Mouse (Mus musculus) megakaryocyte, embryonic 14.5 days (primary cell): Measurements from ENCODE around the gene Hoxc5. TPM values are rescaled to one million over a fixed set of nuclear protein-coding genes. Genes with fewer than 3 reads are reported as not detected.
A peak's percentile ranks its signal among the peaks of the same experiment; 100 is the strongest.

Source experiments
- H3K27me3 ChIP-seq: replicated peaks from 2 replicates; pipeline ENCODE3; 2012; ENCODE audit warnings: inconsistent platforms
- H3K36me3 ChIP-seq: replicated peaks from 2 replicates; pipeline ENCODE3; 2012; ENCODE audit warnings: low read length, inconsistent platforms, mixed read lengths
- H3K4me1 ChIP-seq: 2 replicates; pipeline ENCODE4 v1.6.1; 2012; ENCODE audit warnings: inconsistent platforms
- H3K4me3 ChIP-seq: replicated peaks from 2 replicates; pipeline ENCODE3; 2012; ENCODE audit warnings: moderate library complexity, mild to moderate bottlenecking, inconsistent platforms
- H3K9me3 ChIP-seq: 2 replicates; pipeline ENCODE4 v1.6.1; 2012; ENCODE audit warnings: inconsistent platforms
- FLI1 ChIP-seq: IDR thresholded peaks from 2 replicates; pipeline ENCODE4 v1.6.1; 2012; ENCODE audit warnings: low read length, inconsistent platforms, mixed read lengths
- GATA1 ChIP-seq: IDR thresholded peaks from 3 replicates; pipeline ENCODE4 v1.6.1; 2012; ENCODE audit warnings: mixed read lengths, low read length, inconsistent platforms, borderline replicate concordance
- polyA plus RNA-seq: library from polyadenylated mRNA; stranded (reverse); fragments of >175 nt; gene quantifications from 2 replicates; pipeline ENCODE4 v1.2.3, GENCODE M21; 2012; ENCODE audit warnings: low replicate concordance; ENCODE audit not compliant: insufficient read depth

Gene Hoxc5
- polyA plus RNA-seq, 1 experiment: not detected

DNA sequence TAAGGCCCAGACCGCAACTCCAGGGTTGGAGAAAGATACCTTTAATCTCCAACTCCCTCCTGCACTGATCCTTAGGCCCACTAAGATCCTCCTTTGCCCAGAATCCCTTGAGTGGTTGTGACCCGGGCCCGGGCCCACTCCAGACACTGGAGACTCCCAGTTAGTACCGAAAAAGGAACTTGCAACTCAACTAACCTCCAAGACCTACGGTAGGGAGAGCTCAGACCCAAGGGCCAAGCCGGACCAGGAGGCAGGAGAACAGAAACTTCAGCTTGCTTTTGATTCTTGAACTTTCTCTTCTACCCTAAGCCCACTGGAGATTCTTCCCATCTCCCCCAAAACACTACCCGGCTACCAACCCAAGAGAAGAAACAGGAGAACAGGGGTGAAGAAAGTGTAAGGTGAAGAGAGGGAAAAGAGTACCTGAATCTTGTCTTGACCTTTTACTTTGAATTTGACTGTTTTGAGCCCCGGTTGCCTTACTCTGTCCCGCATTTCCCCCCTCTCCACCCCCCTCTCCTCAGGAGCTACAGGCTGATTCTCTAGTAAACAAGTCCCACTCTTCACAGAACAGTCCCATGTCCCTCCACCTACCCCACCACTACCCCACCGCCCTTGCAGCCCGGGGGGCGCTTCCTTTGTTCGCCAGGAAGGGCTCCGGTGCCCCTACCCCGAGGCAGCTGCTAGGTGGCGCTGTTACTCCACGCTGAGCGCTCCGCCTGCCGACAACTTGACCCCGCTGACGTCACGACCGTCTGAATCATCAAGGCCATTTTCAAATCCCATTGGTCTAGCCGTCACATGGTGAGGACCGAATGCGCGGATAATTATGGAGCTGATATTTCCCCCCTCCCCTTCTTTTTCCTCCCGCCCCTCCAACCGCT lies 1.1 kb upstream of the Hoxc5 start:
- no peaks in the 10 kb centered on the region for H3K36me3 ChIP-seq
- H3K27me3 ChIP-seq: peaks cover 95% of the 10 kb centered on the region
- peak overlapping the region; percentile 85 for H3K4me3 ChIP-seq
- TF ChIP-seq FLI1 (no peak), GATA1 (no peak)
- no peaks in the 10 kb centered on the region; the same call in 1 of the 2 replicates for H3K9me3 ChIP-seq
- H3K4me1 ChIP-seq: peaks cover 50% of the 10 kb centered on the region

- peaks cover 47% of the 10 kb centered on the region for H3K4me1 ChIP-seq
- no peaks in the 10 kb centered on the region; the same call in 1 of the 2 replicates for H3K9me3 ChIP-seq
- H3K4me3 ChIP-seq: peak within 1 kb of the TSS; percentile 85
- H3K36me3 ChIP-seq: no peaks in the 10 kb centered on the region
- TF ChIP-seq GATA1 (no peak), FLI1 (no peak)
- H3K27me3 ChIP-seq: peaks cover 95% of the 10 kb centered on the region
Measured at GRCm38 (mm10) chr15:102966776-102967311, 399 bp upstream of the Hoxc5 start, which contains the start of gene Hoxc10. Gene Hoxc10 (plus strand): TSS chr15:102966796.

DNA sequence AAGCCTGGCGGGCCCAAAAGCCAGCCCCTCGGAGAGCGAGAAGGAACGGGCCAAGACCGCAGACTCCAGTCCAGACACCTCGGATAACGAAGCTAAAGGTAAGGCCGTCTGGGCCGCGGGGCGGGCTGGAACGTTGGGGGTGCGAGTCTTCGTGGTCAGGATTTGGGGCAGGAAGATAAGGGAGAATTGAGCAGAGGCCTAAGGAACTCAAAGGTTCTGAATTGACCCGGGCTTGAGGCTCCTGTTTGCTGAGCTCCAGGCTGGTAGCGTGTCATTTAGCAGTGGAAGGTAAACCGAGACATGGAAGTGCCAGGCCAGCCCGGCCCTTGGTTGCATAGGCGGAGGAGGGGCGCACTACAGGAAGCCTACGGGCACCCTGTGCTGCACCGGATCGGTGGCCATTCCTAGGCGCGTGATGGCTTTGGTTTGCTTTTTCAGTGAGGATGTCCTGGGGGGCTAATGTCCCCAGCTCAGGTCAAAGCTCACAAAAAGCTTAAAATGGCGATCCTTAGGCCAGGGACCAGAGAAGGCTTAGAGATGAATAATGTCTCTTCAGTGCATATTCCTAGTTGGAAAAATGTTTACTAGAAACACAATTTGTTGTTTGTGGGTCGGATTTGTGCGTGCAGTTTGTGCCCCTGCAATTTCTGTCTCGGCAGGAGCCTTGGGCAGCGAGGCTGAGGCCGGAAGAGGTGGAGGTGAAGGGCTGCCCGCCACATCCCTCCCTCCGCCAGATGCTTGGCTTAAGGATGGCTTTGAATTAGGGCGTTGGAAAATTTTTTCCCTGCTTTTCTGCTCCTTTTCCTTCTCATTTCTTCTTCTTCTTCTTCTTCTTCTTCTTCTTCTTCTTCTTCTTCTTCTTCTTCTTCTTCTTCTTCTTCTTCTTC lies 511 bp downstream of the Hoxc5 start:
- Histone ChIP-seq H3K27me3 (peaks cover 97% of the 10 kb centered on the region), H3K4me1 (peaks cover 48% of the 10 kb centered on the region), H3K9me3 (no peaks in the 10 kb centered on the region; the same call in 1 of the 2 replicates), H3K36me3 (no peaks in the 10 kb centered on the region), H3K4me3 (peak overlapping the region; percentile 42)
- TF ChIP-seq GATA1: no peak
- TF ChIP-seq FLI1: no peak

GRCm38 (mm10) chr15:102969296-102969695 lies 2.1 kb downstream of the Hoxc5 start:
- Histone ChIP-seq H3K27me3 (peaks cover 97% of the 10 kb centered on the region), H3K36me3 (no peaks in the 10 kb centered on the region), H3K4me1 (peaks cover 39% of the 10 kb centered on the region), H3K4me3 (no peak overlapping the region), H3K9me3 (no peaks in the 10 kb centered on the region; the same call in 1 of the 2 replicates)
- TF ChIP-seq FLI1 (no peak), GATA1 (no peak)

- no peaks in the 10 kb centered on the region for H3K36me3 ChIP-seq
- no peaks in the 10 kb centered on the region; the same call in 1 of the 2 replicates for H3K9me3 ChIP-seq
- H3K4me3 ChIP-seq: no peak overlapping the region
- no peak for TF ChIP-seq GATA1
- no peak for TF ChIP-seq FLI1
- H3K4me1 ChIP-seq: peaks cover 41% of the 10 kb centered on the region
- peaks cover 94% of the 10 kb centered on the region for H3K27me3 ChIP-seq
Measured at GRCm38 (mm10) chr15:102970740-102971139, 3.5 kb downstream of the Hoxc5 start.

- TF ChIP-seq FLI1 (no peak), GATA1 (no peak)
- Histone ChIP-seq H3K4me3 (no peak overlapping the region), H3K27me3 (peaks cover 94% of the 10 kb centered on the region), H3K36me3 (no peaks in the 10 kb centered on the region), H3K4me1 (peaks cover 41% of the 10 kb centered on the region), H3K9me3 (no peaks in the 10 kb centered on the region; the same call in 1 of the 2 replicates)
Measured at GRCm38 (mm10) chr15:102972254-102972653, 5.0 kb downstream of the Hoxc5 start.

DNA sequence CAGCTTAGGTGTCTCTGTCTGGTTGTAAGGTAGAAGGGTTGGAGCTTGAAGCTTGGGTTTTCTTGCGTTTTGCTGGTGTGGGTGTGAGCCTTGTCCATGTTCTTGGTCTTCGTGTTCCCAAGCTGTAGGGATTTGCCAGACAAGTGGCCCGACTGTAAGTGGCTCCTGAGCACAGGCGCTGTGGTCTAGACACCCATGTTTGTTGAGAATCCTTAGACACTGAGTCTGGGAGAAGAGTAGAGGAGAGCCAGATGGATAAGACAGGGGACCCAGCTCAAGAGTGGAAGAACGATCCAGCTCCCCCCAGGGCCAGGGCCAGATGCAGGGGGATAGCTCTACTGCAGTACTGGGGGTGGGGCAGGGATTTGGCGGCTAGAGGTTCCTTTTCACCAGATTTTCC lies 5.5 kb downstream of the Hoxc5 start:
- peaks cover 94% of the 10 kb centered on the region for H3K27me3 ChIP-seq
- peaks cover 41% of the 10 kb centered on the region for H3K4me1 ChIP-seq
- H3K9me3 ChIP-seq: no peaks in the 10 kb centered on the region; the same call in 1 of the 2 replicates
- H3K4me3 ChIP-seq: no peak overlapping the region
- H3K36me3 ChIP-seq: no peaks in the 10 kb centered on the region
- no peak for TF ChIP-seq FLI1
- TF ChIP-seq GATA1: no peak

DNA sequence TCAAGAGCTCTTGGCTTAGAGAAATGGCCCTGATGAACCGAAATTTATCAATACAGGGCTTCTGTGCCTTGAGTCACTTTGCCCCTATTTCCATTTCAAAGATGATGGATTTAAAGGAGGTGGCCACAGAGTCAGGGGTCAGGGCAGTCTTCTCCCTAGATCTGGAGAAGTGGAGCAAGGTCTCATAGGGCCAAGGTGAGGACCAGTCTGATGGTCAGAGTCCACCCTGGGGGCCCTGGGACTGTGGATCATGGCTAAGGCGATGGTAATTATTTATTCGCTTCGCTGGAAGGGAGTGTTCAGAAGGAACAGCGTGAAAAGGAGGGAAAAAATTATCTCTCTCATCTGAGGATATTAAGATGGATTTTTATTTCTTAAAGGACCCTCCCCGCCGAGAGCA lies 7.8 kb downstream of the Hoxc5 start:
- Histone ChIP-seq H3K4me1 (peaks cover 48% of the 10 kb centered on the region), H3K36me3 (no peaks in the 10 kb centered on the region), H3K4me3 (no peak overlapping the region), H3K9me3 (no peaks in the 10 kb centered on the region), H3K27me3 (peaks cover 96% of the 10 kb centered on the region)
- no peak for TF ChIP-seq FLI1
- TF ChIP-seq GATA1: no peak

- Histone ChIP-seq H3K4me3 (peak overlapping the region; percentile 70), H3K4me1 (peaks cover 44% of the 10 kb centered on the region), H3K27me3 (peaks cover 96% of the 10 kb centered on the region)
Measured at GRCm38 (mm10) chr15:102975688-102976111, 8.5 kb downstream of the Hoxc5 start.

DNA sequence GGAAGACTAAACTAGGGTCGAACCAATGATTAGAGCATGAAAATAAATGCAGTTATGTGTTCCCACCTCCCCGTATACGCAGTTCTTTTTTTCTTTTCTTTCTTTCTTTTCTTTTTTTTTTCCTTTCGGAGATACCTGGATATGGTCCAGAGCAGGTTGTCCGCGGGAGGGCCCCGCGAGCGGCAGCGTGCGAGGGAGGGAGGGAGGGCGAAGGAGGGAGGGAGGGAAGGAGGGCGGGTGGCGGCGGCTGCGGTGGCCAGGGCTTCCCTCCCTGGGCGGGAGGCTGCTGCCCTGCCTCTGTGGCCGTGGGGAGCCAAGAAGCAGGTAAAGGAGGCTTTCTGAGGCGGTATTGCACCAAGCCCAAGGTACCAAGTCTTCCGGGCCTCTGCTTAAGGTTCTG lies 8.9 kb downstream of the Hoxc5 start, which contains the start of gene Hoxc9:
TSS of gene Hoxc9 (plus strand) at position 269 of the 400 bp plus-strand sequence.
- Histone ChIP-seq H3K27me3 (peaks cover 96% of the 10 kb centered on the region), H3K4me3 (peak within 1 kb of the TSS; percentile 86), H3K36me3 (no peaks in the 10 kb centered on the region), H3K9me3 (no peaks in the 10 kb centered on the region), H3K4me1 (peaks cover 39% of the 10 kb centered on the region)
- TF ChIP-seq FLI1 (no peak), GATA1 (no peak)

More at GRCm38 (mm10) chr15:102975688-102976111, 8.5 kb downstream of the Hoxc5 start:
- Histone ChIP-seq H3K9me3 (no peaks in the 10 kb centered on the region), H3K36me3 (no peaks in the 10 kb centered on the region)
- TF ChIP-seq GATA1 (no peak), FLI1 (no peak)
